Mouse (Mus musculus) ES-E14 (cell line): Measurements from ENCODE around the gene Ktn1. TPM values are rescaled to one million over a fixed set of nuclear protein-coding genes. Genes with fewer than 3 reads are reported as not detected.

Source experiments
- DNase-seq: peaks from one replicate; pipeline ENCODE4 v3.0.0-alpha.2; 2013; ENCODE audit warnings: low read depth, low spot score
- H3K27ac ChIP-seq: 2 replicates; pipeline ENCODE4 v1.5.1; 2012; ENCODE audit warnings: low read depth, mild to moderate bottlenecking, low read length, moderate library complexity, mixed read lengths; ENCODE audit not compliant: poor library complexity, insufficient read depth, severe bottlenecking
- H3K36me3 ChIP-seq: 2 replicates; pipeline ENCODE4 v1.6.1; 2012; ENCODE audit warnings: mild to moderate bottlenecking, low read length, moderate library complexity, mixed read lengths; ENCODE audit not compliant: control insufficient read depth, poor library complexity, insufficient read depth, severe bottlenecking
- H3K4me1 ChIP-seq, 2 experiments: fragments of 150-350 bp in 1 of 2; sonication (generic) in 1 of 2; 2 replicates each; pipeline ENCODE4 v1.6.1; 2012; ENCODE audit warnings: low read length in 2 of 2, mild to moderate bottlenecking in 1 of 2, mixed read lengths in 1 of 2; ENCODE audit not compliant: control insufficient read depth in 2 of 2, insufficient read depth in 2 of 2, poor library complexity in 1 of 2
- H3K4me3 ChIP-seq, 2 experiments: fragments of 150-350 bp in 1 of 2; sonication (generic) in 1 of 2; 2 replicates each; pipeline ENCODE4 v1.5.1; 2012; ENCODE audit warnings: low read length in 2 of 2, low read depth in 1 of 2, mild to moderate bottlenecking in 1 of 2, mixed read lengths in 1 of 2; ENCODE audit not compliant: insufficient read depth in 1 of 2, poor library complexity in 1 of 2, severe bottlenecking in 1 of 2
- H3K9ac ChIP-seq: 2 replicates; pipeline ENCODE4 v1.6.1; 2012; ENCODE audit warnings: low read depth, mild to moderate bottlenecking, low read length, mixed read lengths; ENCODE audit not compliant: poor library complexity, insufficient read depth, severe bottlenecking
- H3K9me3 ChIP-seq: fragments of 150-350 bp; sonication (generic); 2 replicates; pipeline ENCODE4 v1.6.1; 2012; ENCODE audit warnings: low read depth, mild to moderate bottlenecking, low read length; ENCODE audit not compliant: control insufficient read depth, insufficient read depth
- CHD2 ChIP-seq: IDR thresholded peaks from 2 replicates; pipeline ENCODE4 v1.6.1; 2014; ENCODE audit warnings: mild to moderate bottlenecking, low read depth, low read length, inconsistent platforms
- HCFC1 ChIP-seq: IDR thresholded peaks from 2 replicates; pipeline ENCODE4 v1.6.1; 2012; ENCODE audit warnings: low read length, inconsistent platforms, borderline replicate concordance; ENCODE audit not compliant: insufficient read depth
- MAFK ChIP-seq: IDR thresholded peaks from 2 replicates; pipeline ENCODE4 v1.6.1; 2014; ENCODE audit warnings: mild to moderate bottlenecking, low read depth, low read length, inconsistent platforms; ENCODE audit not compliant: insufficient read depth
- ZC3H11A ChIP-seq: IDR thresholded peaks from 2 replicates; pipeline ENCODE4 v1.6.1; 2012; ENCODE audit warnings: low read depth, mild to moderate bottlenecking, inconsistent platforms, low read length, borderline replicate concordance
- ZNF384 ChIP-seq: IDR thresholded peaks from 2 replicates; pipeline ENCODE4 v1.6.1; 2012; ENCODE audit warnings: low read depth, low read length, inconsistent platforms
- in situ Hi-C, 2 experiments: fragments of 600-800 bp; cut with MboI; formaldehyde crosslinking; loops; one replicate each; pipeline ENCODE4 v1.15.1; 2025; ENCODE audit warnings: low sequenced_read_pairs in 2 of 2, inconsistent platforms in 1 of 2; ENCODE audit not compliant: unreplicated experiment in 2 of 2
- total RNA-seq: library from RNA; depleted of rRNA; stranded (reverse); fragments of 300-350 nt; gene quantifications from 2 replicates; pipeline ENCODE4 v1.2.3, GENCODE M21; 2012

The Ktn1 gene
- total RNA-seq, 1 experiment: 87.6 TPM

- no peak for DNase-seq
- peaks cover 2 to 5% of the 10 kb centered on the region in 2 experiments; a peak in 3 of 4 replicates for H3K4me1 ChIP-seq
- H3K9me3 ChIP-seq: no peaks in the 10 kb centered on the region
- H3K4me3 ChIP-seq: no peak overlapping the region
- H3K27ac ChIP-seq: no peak overlapping the region
- peaks cover 3% of the 10 kb centered on the region; the same call in 1 of the 2 replicates for H3K36me3 ChIP-seq
- no peak overlapping the region for H3K9ac ChIP-seq
- TF ChIP-seq HCFC1 (no peak), ZNF384 (no peak), CHD2 (no peak), MAFK (no peak), ZC3H11A (no peak)
- in situ Hi-C loops: loop anchor here in 1 of 2 experiments (25.0 kb wide), 1 partner anchor 111 kb away; no protein-coding TSS in a partner anchor
Observed at GRCm38 (mm10) chr14:47651272-47651671, 3.0 kb downstream of the Ktn1 start.

GRCm38 (mm10) chr14:47655444-47655843, 7.2 kb downstream of the Ktn1 start:
- no peak for DNase-seq
- Histone ChIP-seq H3K27ac (no peak overlapping the region), H3K4me1 (peaks cover 2% of the 10 kb centered on the region in 2 experiments; a peak in 1 of 4 replicates), H3K9ac (no peak overlapping the region), H3K36me3 (peaks cover 6% of the 10 kb centered on the region; the same call in 1 of the 2 replicates), H3K4me3 (no peak overlapping the region), H3K9me3 (no peaks in the 10 kb centered on the region)
- in situ Hi-C loops: loop anchor here in 1 of 2 experiments (25.0 kb wide), 1 partner anchor 107 kb away; no protein-coding TSS in a partner anchor
- no peak for TF ChIP-seq ZC3H11A
- no peak for TF ChIP-seq MAFK
- TF ChIP-seq HCFC1: no peak

GRCm38 (mm10) chr14:47663844-47664469, 15.7 kb downstream of the Ktn1 start:
- H3K9me3 ChIP-seq: no peaks in the 10 kb centered on the region
- 0 out of 4 replicates have a peak, but pooled peaks cover 0 to 2% of the 10 kb centered on the region in 2 experiments for H3K4me1 ChIP-seq
- in situ Hi-C loops: loop anchor here in 1 of 2 experiments (25.0 kb wide), 1 partner anchor 98 kb away; no protein-coding TSS in a partner anchor
- H3K4me3 ChIP-seq: no peak overlapping the region
- peaks cover 8% of the 10 kb centered on the region for H3K36me3 ChIP-seq
- no peak overlapping the region for H3K27ac ChIP-seq
- TF ChIP-seq MAFK: no peak
- TF ChIP-seq HCFC1: no peak
- no peak for TF ChIP-seq ZC3H11A
- no peak for TF ChIP-seq ZNF384
- TF ChIP-seq CHD2: no peak
- no peak overlapping the region for H3K9ac ChIP-seq
- DNase-seq: no peak

GRCm38 (mm10) chr14:47664470-47664864, 16.2 kb downstream of the Ktn1 start:
- Histone ChIP-seq H3K4me1 (0 out of 4 replicates have a peak, but pooled peaks cover 0 to 2% of the 10 kb centered on the region in 2 experiments), H3K36me3 (peaks cover 8% of the 10 kb centered on the region), H3K27ac (no peak overlapping the region), H3K9ac (no peak overlapping the region), H3K4me3 (no peak overlapping the region), H3K9me3 (no peaks in the 10 kb centered on the region)
- TF ChIP-seq ZNF384 (no peak), HCFC1 (no peak), MAFK (no peak), CHD2 (no peak)
- in situ Hi-C loops: loop anchor here in 1 of 2 experiments (25.0 kb wide), 1 partner anchor 98 kb away; no protein-coding TSS in a partner anchor
- DNase-seq: no peak
